7 mouse cellular contexts compared by ENCODE assay signal in the genomic region with DNA sequence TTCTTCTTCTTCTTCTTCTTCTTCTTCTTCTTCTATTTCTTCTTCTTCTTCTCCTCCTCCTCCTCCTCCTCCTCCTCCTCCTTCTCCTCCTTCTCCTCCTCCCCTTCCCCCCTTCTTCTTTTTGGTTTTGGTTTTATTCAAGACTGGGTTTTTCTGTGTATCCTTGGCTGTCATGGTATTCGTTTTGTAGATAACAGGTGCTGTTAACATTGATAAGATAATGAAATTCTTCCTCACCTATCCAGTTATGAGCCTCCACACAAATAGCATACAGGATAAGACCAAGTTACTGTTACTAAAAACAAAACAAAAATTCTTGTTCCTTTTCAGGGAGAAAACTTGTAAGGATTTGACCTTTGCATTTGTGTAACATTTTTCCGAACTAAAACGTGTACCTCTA. TPM values are rescaled to one million over a fixed set of nuclear protein-coding genes. Genes with fewer than 3 reads are reported as not detected.
DNase-seq lines count a peak whose midpoint lies in the region; ATAC-seq and TF ChIP-seq lines count a peak whose summit lies in the region.

No protein-coding gene starts in this region.

- ATAC-seq in lung, embryonic 16.5 days (ENCODE audit: low read depth), result no peak
- ATAC-seq in forebrain, embryonic 13.5 days, result no peak
- ATAC-seq in liver, embryonic 12.5 days, result no peak
- ATAC-seq in stomach, postnatal 0 days (ENCODE audit: low FRiP score, low TSS enrichment), result no peak

- no peak for TF ChIP-seq CTCF in stomach, postnatal 0 days (IDR thresholded peaks at IDR 0.05; ENCODE audit: low read depth)

- no peak for DNase-seq in lung, postnatal 36 days
- no peak for DNase-seq in stomach, postnatal 0 days (ENCODE audit: low spot score)
- no peak for DNase-seq in right cerebral cortex, postnatal 36 days (ENCODE audit: low spot score in 2 of 2)
- no peak for DNase-seq in urinary bladder, postnatal 25 days (ENCODE audit: low spot score)

- TF ChIP-seq EP300 in stomach, postnatal 0 days (optimal IDR thresholded peaks at IDR 0.05), result no peak

- peak overlapping the region; percentile 78 for H3K4me2 ChIP-seq in lung, embryonic 16.5 days (ENCODE audit: low read depth, low read length)
- peak overlapping the region; percentile 71 for H3K4me2 ChIP-seq in forebrain, embryonic 13.5 days
- peak overlapping the region; percentile 86 for H3K4me2 ChIP-seq in liver, embryonic 12.5 days
- H3K4me2 ChIP-seq in stomach, postnatal 0 days (replicated peaks; ENCODE audit: low read depth), result peak overlapping the region; percentile 63

- 47% methylated on average over 3 of the region's 3 CpGs for WGBS in lung, embryonic 16.5 days
- 76% methylated on average over 3 of the region's 3 CpGs for WGBS in forebrain, embryonic 13.5 days
- 44% methylated on average over 3 of the region's 3 CpGs for WGBS in liver, embryonic 12.5 days (ENCODE audit: insufficient replicate concordance)
- 52% methylated on average over 3 of the region's 3 CpGs for WGBS in stomach, postnatal 0 days

- no peaks in the 10 kb centered on the region for H3K27me3 ChIP-seq in lung, embryonic 16.5 days (ENCODE audit: control insufficient read depth, insufficient read depth, low read depth, low read length)
- no peaks in the 10 kb centered on the region for H3K27me3 ChIP-seq in forebrain, embryonic 13.5 days
- no peaks in the 10 kb centered on the region; the same call in 1 of the 2 replicates for H3K27me3 ChIP-seq in liver, embryonic 12.5 days (replicated peaks)
- no peaks in the 10 kb centered on the region for H3K27me3 ChIP-seq in stomach, postnatal 0 days (ENCODE audit: control insufficient read depth, insufficient read depth, low read length)

- no peaks in the 10 kb centered on the region for H3K9me3 ChIP-seq in lung, embryonic 16.5 days (ENCODE audit: control insufficient read depth, low read length)
- H3K9me3 ChIP-seq in forebrain, embryonic 13.5 days (replicated peaks), result no peaks in the 10 kb centered on the region
- no peaks in the 10 kb centered on the region for H3K9me3 ChIP-seq in liver, embryonic 12.5 days (replicated peaks)
- H3K9me3 ChIP-seq in stomach, postnatal 0 days (ENCODE audit: control insufficient read depth, low read length), result no peaks in the 10 kb centered on the region

- peaks cover 12% of the 10 kb centered on the region for H3K4me1 ChIP-seq in lung, embryonic 16.5 days (replicated peaks; ENCODE audit: control insufficient read depth, insufficient read depth, low read length)
- H3K4me1 ChIP-seq in forebrain, embryonic 13.5 days, result peaks cover 13% of the 10 kb centered on the region
- H3K4me1 ChIP-seq in liver, embryonic 12.5 days, result peaks cover 25% of the 10 kb centered on the region
- H3K4me1 ChIP-seq in stomach, postnatal 0 days (replicated peaks; ENCODE audit: control insufficient read depth, insufficient read depth), result no peaks in the 10 kb centered on the region

- peak overlapping the region; percentile 75; the same call in 1 of the 2 replicates for H3K9ac ChIP-seq in lung, embryonic 16.5 days (ENCODE audit: low read length)
- H3K9ac ChIP-seq in forebrain, embryonic 13.5 days, result peak overlapping the region; percentile 98; the same call in 1 of the 2 replicates
- peak overlapping the region; percentile 71; the same call in 1 of the 2 replicates for H3K9ac ChIP-seq in liver, embryonic 12.5 days
- H3K9ac ChIP-seq in stomach, postnatal 0 days (ENCODE audit: low read length), result no peak overlapping the region; the same call in 1 of the 2 replicates

- H3K4me3 ChIP-seq in lung, embryonic 16.5 days (ENCODE audit: low read length), result peak overlapping the region; percentile 99
- peak overlapping the region; percentile 92 for H3K4me3 ChIP-seq in forebrain, embryonic 13.5 days
- peak overlapping the region; percentile 96 for H3K4me3 ChIP-seq in liver, embryonic 12.5 days
- H3K4me3 ChIP-seq in stomach, postnatal 0 days (ENCODE audit: low read depth, low read length), result peak overlapping the region; percentile 98; the same call in 1 of the 2 replicates

- peaks cover 20% of the 10 kb centered on the region for H3K36me3 ChIP-seq in lung, embryonic 16.5 days (ENCODE audit: control insufficient read depth, insufficient read depth, low read length)
- peaks cover 27% of the 10 kb centered on the region for H3K36me3 ChIP-seq in forebrain, embryonic 13.5 days (ENCODE audit: poor library complexity, severe bottlenecking)
- H3K36me3 ChIP-seq in liver, embryonic 12.5 days, result peaks cover 28% of the 10 kb centered on the region
- H3K36me3 ChIP-seq in stomach, postnatal 0 days (ENCODE audit: control insufficient read depth, insufficient read depth, low read length), result no peaks in the 10 kb centered on the region

- H3K27ac ChIP-seq in lung, embryonic 16.5 days (ENCODE audit: low read length), result peak overlapping the region; percentile 98; the same call in 1 of the 2 replicates
- H3K27ac ChIP-seq in forebrain, embryonic 13.5 days, result peak overlapping the region; percentile 86; the same call in 1 of the 2 replicates
- H3K27ac ChIP-seq in liver, embryonic 12.5 days, result peak overlapping the region; percentile 76
- H3K27ac ChIP-seq in stomach, postnatal 0 days (replicated peaks), result peak overlapping the region; percentile 93

RNA-seq across cellular contexts. Expression of a gene that starts 0.9 kb away (rescaled TPM):
- polyA plus RNA-seq in lung, embryonic 16.5 days (2015; fragmentation: Nextera tagmentation; extraction: Ambion mirVana), result 76.7 and 87.0 TPM in 2 replicates
- polyA plus RNA-seq in forebrain, embryonic 13.5 days (2015; fragmentation: Nextera tagmentation; extraction: Ambion mirVana), result 114 and 120 TPM in 2 replicates
- polyA plus RNA-seq in liver, embryonic 12.5 days (2016; fragmentation: Nextera tagmentation; extraction: Ambion mirVana), result 68.6 and 69.4 TPM in 2 replicates
- 30.2 and 39.2 TPM in 2 replicates for polyA plus RNA-seq in stomach, postnatal 0 days (2015; fragmentation: Nextera tagmentation; extraction: Ambion mirVana)

RNA-seq across cellular contexts. Expression of a gene that starts 4.5 kb away (rescaled TPM):
- polyA plus RNA-seq in lung, embryonic 16.5 days (2015; fragmentation: Nextera tagmentation; extraction: Ambion mirVana), result 97.0 and 98.2 TPM in 2 replicates
- 137 and 140 TPM in 2 replicates for polyA plus RNA-seq in forebrain, embryonic 13.5 days (2015; fragmentation: Nextera tagmentation; extraction: Ambion mirVana)
- 54.4 and 55.3 TPM in 2 replicates for polyA plus RNA-seq in liver, embryonic 12.5 days (2016; fragmentation: Nextera tagmentation; extraction: Ambion mirVana)
- 82.1 and 82.2 TPM in 2 replicates for polyA plus RNA-seq in stomach, postnatal 0 days (2015; fragmentation: Nextera tagmentation; extraction: Ambion mirVana)

RNA-seq across cellular contexts. Expression of a gene that starts 29.8 kb away (rescaled TPM):
- polyA plus RNA-seq in lung, embryonic 16.5 days (2015; fragmentation: Nextera tagmentation; extraction: Ambion mirVana), result 55.8 and 56.6 TPM in 2 replicates
- polyA plus RNA-seq in forebrain, embryonic 13.5 days (2015; fragmentation: Nextera tagmentation; extraction: Ambion mirVana), result 41.9 and 43.7 TPM in 2 replicates
- 52.6 and 59.3 TPM in 2 replicates for polyA plus RNA-seq in liver, embryonic 12.5 days (2016; fragmentation: Nextera tagmentation; extraction: Ambion mirVana)
- polyA plus RNA-seq in stomach, postnatal 0 days (2015; fragmentation: Nextera tagmentation; extraction: Ambion mirVana), result 60.1 and 69.4 TPM in 2 replicates

RNA-seq across cellular contexts. Expression of a gene that starts 52.6 kb away (rescaled TPM):
- 26.3 and 30.1 TPM in 2 replicates for polyA plus RNA-seq in lung, embryonic 16.5 days (2015; fragmentation: Nextera tagmentation; extraction: Ambion mirVana)
- polyA plus RNA-seq in forebrain, embryonic 13.5 days (2015; fragmentation: Nextera tagmentation; extraction: Ambion mirVana), result 22.5 and 24.7 TPM in 2 replicates
- polyA plus RNA-seq in liver, embryonic 12.5 days (2016; fragmentation: Nextera tagmentation; extraction: Ambion mirVana), result 27.3 and 28.2 TPM in 2 replicates
- 14.8 TPM in 2 replicates for polyA plus RNA-seq in stomach, postnatal 0 days (2015; fragmentation: Nextera tagmentation; extraction: Ambion mirVana)

RNA-seq across cellular contexts. Expression of a gene that starts 54.0 kb away (rescaled TPM):
- 64.2 and 69.3 TPM in 2 replicates for polyA plus RNA-seq in lung, embryonic 16.5 days (2015; fragmentation: Nextera tagmentation; extraction: Ambion mirVana)
- 81.3 and 85.9 TPM in 2 replicates for polyA plus RNA-seq in forebrain, embryonic 13.5 days (2015; fragmentation: Nextera tagmentation; extraction: Ambion mirVana)
- 31.2 and 32.5 TPM in 2 replicates for polyA plus RNA-seq in liver, embryonic 12.5 days (2016; fragmentation: Nextera tagmentation; extraction: Ambion mirVana)
- polyA plus RNA-seq in stomach, postnatal 0 days (2015; fragmentation: Nextera tagmentation; extraction: Ambion mirVana), result 32.4 and 33.7 TPM in 2 replicates
